Mouse (Mus musculus): Measurements from ENCODE around the gene Trpv2.

The Trpv2 gene

GRCm38 (mm10) chr11:62603312-62604056 lies 29.2 kb downstream of the Trpv2 start:
- DNase-seq (ENCODE audit: low read depth), result peak; percentile 57

GRCm38 (mm10) chr11:62604123-62604706 lies 29.9 kb downstream of the Trpv2 start:
- no peak for DNase-seq (ENCODE audit: low read depth)

GRCm38 (mm10) chr11:62604886-62605618 lies 30.8 kb downstream of the Trpv2 start:
- peak; percentile 29 for DNase-seq (ENCODE audit: low read depth)

- DNase-seq (ENCODE audit: low read depth), result peak; percentile 27
Observed at GRCm38 (mm10) chr11:62605619-62606298, 31.5 kb downstream of the Trpv2 start.

GRCm38 (mm10) chr11:62606299-62607169 lies 32.2 kb downstream of the Trpv2 start:
- DNase-seq (ENCODE audit: low read depth), result peak; percentile 38

- DNase-seq (ENCODE audit: low read depth), result no peak
Observed at GRCm38 (mm10) chr11:62607170-62607951, 33.1 kb downstream of the Trpv2 start.

- DNase-seq (ENCODE audit: low read depth), result no peak
Observed at GRCm38 (mm10) chr11:62607952-62608201, 33.6 kb downstream of the Trpv2 start.

GRCm38 (mm10) chr11:62608826-62609675 lies 34.8 kb downstream of the Trpv2 start:
- DNase-seq (ENCODE audit: low read depth), result no peak

- DNase-seq (ENCODE audit: low read depth), result no peak
Observed at GRCm38 (mm10) chr11:62610304-62610703, 36.0 kb downstream of the Trpv2 start.

- DNase-seq (ENCODE audit: low read depth), result no peak
Observed at GRCm38 (mm10) chr11:62612604-62613003, 38.3 kb downstream of the Trpv2 start.

GRCm38 (mm10) chr11:62613657-62614365 lies 39.5 kb downstream of the Trpv2 start:
- peak; percentile 93 for DNase-seq (ENCODE audit: low read depth)

GRCm38 (mm10) chr11:62614876-62615410 lies 40.7 kb downstream of the Trpv2 start:
- no peak for DNase-seq (ENCODE audit: low read depth)

- no peak for DNase-seq (ENCODE audit: low read depth)
Observed at GRCm38 (mm10) chr11:62615456-62615855, 41.2 kb downstream of the Trpv2 start.

GRCm38 (mm10) chr11:62621079-62621478 lies 46.8 kb downstream of the Trpv2 start:
- DNase-seq (ENCODE audit: low read depth), result no peak

- no peak for DNase-seq (ENCODE audit: low read depth)
Observed at GRCm38 (mm10) chr11:62621586-62622283, 47.4 kb downstream of the Trpv2 start.

- no peak for DNase-seq (ENCODE audit: low read depth)
Observed at GRCm38 (mm10) chr11:62622850-62623249, 48.6 kb downstream of the Trpv2 start.

- DNase-seq (ENCODE audit: low read depth), result no peak
Observed at GRCm38 (mm10) chr11:62624341-62625291, 50.3 kb downstream of the Trpv2 start.

All from naive thymus-derived CD4-positive, alpha-beta T cell, adult 2 months (primary cell).